Mouse (Mus musculus) cerebellum, adult 2 months (tissue): ENCODE results near the gene Olfr1359. TPM values are rescaled to one million over a fixed set of nuclear protein-coding genes. Genes with fewer than 3 reads are reported as not detected.
"Not testable (repeated sequence)": the region's sequence is repeated elsewhere in the genome, so short reads cannot be mapped to it uniquely, and the experiment has no call there.

Experiments used
- DNase-seq, 2 experiments: peaks; one replicate each; pipeline ENCODE4 v3.0.0; 2021
- H3K27ac ChIP-seq: fragments of 200-500 bp; 2 replicates; pipeline ENCODE4 v1.5.1; 2012; ENCODE audit warnings: low read length, control low read depth, inconsistent platforms; ENCODE audit not compliant: insufficient read depth
- H3K27me3 ChIP-seq: fragments of 200-500 bp; 2 replicates; pipeline ENCODE4 v1.6.1; 2012; ENCODE audit warnings: inconsistent platforms, mild to moderate bottlenecking, low read length, moderate library complexity; ENCODE audit not compliant: control insufficient read depth, insufficient read depth
- H3K4me1 ChIP-seq: fragments of 200-500 bp; 2 replicates; pipeline ENCODE4 v1.6.1; 2011; ENCODE audit warnings: low read length; ENCODE audit not compliant: control insufficient read depth, insufficient read depth
- H3K4me3 ChIP-seq: fragments of 200-500 bp; replicated peaks from 2 replicates; pipeline ENCODE3; 2011; ENCODE audit warnings: mild to moderate bottlenecking, low read depth, low read length, control low read depth; ENCODE audit not compliant: insufficient read depth
- CTCF ChIP-seq: fragments of 200-500 bp; IDR thresholded peaks from 2 replicates; pipeline ENCODE4 v1.5.1; 2011; ENCODE audit warnings: low read depth, mild to moderate bottlenecking, control low read depth, low read length, moderate library complexity, borderline replicate concordance; ENCODE audit not compliant: insufficient read depth
- POLR2A ChIP-seq: fragments of 200-500 bp; IDR thresholded peaks from 2 replicates; pipeline ENCODE4 v1.6.1; 2011; ENCODE audit warnings: low read length, control low read depth, borderline replicate concordance; ENCODE audit not compliant: insufficient read depth
- WGBS: fragments of 180-500 bp; shearing (Covaris S2); methylation state at CpG from one replicate; pipeline ENCODE4 v1.1.7; 2018; 5-methylcytosine and 5-hydroxymethylcytosine counted together
- polyA plus RNA-seq: library from polyadenylated mRNA; depleted of rRNA; stranded (reverse); fragments of >200 nt; gene quantifications from 2 replicates; pipeline ENCODE4 v1.2.3, GENCODE M21; 2012

Gene Olfr1359
- polyA plus RNA-seq, 1 experiment = not detected

DNA sequence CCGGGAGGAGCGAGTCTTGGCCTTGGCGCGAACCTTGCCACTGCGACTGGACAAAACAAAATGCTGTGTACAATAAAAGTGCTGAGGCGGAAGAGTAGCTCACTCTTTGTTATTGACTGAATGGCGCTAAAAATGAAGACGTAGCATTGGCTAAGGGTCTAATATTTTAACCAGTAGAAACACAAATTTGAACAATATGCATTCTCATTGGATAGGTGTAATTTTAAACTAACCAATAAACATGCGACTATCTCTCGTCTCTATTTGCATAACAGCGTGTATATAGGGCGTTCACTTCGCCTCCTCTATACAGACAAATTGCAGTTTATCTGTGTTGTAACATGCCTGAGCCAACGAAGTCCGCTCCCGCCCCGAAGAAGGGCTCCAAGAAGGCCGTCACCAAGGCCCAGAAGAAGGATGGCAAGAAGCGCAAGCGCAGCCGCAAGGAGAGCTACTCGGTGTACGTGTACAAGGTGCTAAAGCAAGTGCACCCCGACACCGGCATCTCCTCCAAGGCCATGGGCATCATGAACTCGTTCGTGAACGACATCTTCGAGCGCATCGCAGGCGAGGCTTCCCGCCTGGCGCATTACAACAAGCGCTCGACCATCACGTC, 24.0 kb downstream of the Olfr1359 start, which contains the start of gene Hist1h2bm:
TSS of gene Hist1h2bm (plus strand) at position 288 of the 616 bp plus-strand sequence.
- peak within 1 kb of the TSS; percentile 51 for H3K4me3 ChIP-seq
- WGBS = under 1% methylated on average over 37 of the region's 37 CpGs

GRCm38 (mm10) chr13:21722373-21722925, 24.5 kb downstream of the Olfr1359 start:
- 4% methylated on average over 11 of the region's 11 CpGs for WGBS
- H3K27me3 ChIP-seq = no peaks in the 10 kb centered on the region
- H3K4me1 ChIP-seq = no peaks in the 10 kb centered on the region
- H3K4me3 ChIP-seq = peak overlapping the region; percentile 51
- TF ChIP-seq POLR2A = no peak
- TF ChIP-seq CTCF = no peak
- H3K27ac ChIP-seq = no peak overlapping the region
- DNase-seq = peak in 1 of 2 experiments; percentile 18

More for the DNA sequence above, 24.0 kb downstream of the Olfr1359 start, which contains the start of gene Hist1h2bm:
- H3K27me3 ChIP-seq, H3K27ac ChIP-seq, H3K4me1 ChIP-seq: not testable (repeated sequence)
- peak; percentile 70 to 84 for DNase-seq
- peak; percentile 47; the same call in 1 of the 2 replicates for TF ChIP-seq POLR2A

DNA sequence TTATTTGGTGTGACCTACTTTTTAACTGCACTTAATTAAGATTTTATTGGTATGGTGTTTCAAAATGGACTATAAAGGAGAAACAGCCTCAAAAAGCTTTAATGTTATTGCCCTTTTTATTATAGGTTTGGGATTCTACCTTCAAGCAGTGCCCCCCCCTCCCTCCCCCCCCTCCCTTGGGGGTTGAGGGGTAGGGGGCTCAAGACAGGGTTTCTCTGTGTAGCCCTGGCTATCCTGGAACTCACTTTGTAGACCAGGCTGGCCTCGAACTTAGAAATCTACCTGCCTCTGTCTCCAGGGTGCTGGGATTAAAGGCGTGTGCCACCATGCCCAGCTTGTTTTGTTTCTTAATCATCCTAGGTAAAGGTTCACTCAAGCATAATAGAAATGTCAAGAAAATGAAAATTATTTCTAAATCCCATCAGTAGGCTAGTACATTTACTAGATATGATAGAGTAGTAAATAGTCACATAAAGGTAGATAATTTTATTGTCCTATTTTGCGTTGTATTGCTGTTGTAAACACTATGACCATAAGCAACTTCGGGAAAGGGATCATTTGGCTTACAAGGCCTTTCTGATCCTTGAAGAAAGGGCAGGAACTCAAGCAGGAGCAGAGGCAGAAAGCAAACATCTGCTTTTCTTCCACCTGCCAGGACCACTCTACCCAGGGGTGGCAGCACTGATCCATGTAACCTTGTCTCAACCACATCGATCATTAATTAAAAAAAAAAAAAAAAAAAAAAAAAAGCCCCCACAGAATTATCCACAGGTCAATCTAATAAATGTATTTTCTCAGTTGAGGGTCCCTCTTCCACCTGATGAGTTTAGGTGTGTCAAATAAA, 25.3 kb downstream of the Olfr1359 start:
- no peaks in the 10 kb centered on the region for H3K4me1 ChIP-seq
- TF ChIP-seq POLR2A (no peak), CTCF (no peak)
- no peaks in the 10 kb centered on the region for H3K27me3 ChIP-seq
- no peak overlapping the region for H3K4me3 ChIP-seq
- H3K27ac ChIP-seq = no peak overlapping the region
- 44% methylated on average over 5 of the region's 5 CpGs for WGBS
- DNase-seq = no peak

DNA sequence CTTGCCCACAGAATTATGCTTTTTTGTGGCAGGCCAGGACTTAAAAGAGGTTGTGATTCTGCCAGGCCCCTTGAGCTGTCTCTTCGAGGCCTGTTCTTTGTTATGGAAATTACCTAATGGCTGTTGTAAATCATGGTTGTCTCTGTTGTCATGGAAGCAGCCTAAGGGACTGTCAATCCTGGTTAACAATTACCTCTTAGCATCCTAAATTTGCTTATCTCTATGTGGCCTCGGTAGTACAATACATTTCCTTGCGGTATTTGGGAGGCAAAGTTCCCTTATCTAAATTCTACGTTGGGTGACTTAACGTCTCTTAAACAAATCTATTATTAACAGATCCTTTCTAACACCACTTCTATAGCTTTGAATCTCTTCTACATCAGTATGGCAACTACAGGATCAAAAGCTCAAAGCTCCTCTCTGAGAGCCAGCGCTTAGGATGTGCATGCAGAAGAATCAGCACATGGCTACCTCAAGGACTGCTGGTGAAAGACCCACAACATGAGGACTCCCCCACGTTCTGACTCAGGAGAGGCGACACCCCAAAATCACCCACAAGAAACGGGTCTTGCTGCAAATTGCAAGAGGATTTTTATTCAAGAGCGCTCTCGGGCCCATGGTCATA, 30.1 kb downstream of the Olfr1359 start:
- no peak overlapping the region for H3K4me3 ChIP-seq
- no peaks in the 10 kb centered on the region for H3K4me1 ChIP-seq
- H3K27me3 ChIP-seq = no peaks in the 10 kb centered on the region
- DNase-seq = no peak
- TF ChIP-seq POLR2A (no peak), CTCF (no peak)
- WGBS = 53% methylated on average over 11 of the region's 11 CpGs
- no peak overlapping the region for H3K27ac ChIP-seq

DNA sequence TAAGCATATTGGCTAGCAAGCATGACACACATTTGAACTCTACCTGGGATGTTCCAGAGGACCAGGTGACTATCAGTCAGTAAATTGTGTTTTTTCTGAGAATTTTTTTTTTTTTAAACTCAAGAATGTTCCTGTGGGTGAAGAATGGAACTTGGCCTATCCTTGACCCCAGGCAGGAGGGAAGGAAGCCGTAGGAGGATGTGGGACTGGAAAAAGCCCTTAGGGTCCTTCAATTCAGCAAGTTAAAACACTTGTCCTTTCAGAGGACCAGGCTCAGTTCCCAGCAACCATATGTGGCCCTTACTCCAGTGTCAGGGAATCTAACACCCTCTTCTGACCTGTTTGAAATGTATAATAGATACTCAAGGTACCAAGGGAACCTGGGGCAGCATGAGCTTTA, 31.6 kb downstream of the Olfr1359 start:
- TF ChIP-seq CTCF (no peak), POLR2A (no peak)
- WGBS = 68% methylated on average over 1 of the region's 1 CpGs
- Histone ChIP-seq H3K27me3 (no peaks in the 10 kb centered on the region; the same call in 1 of the 2 replicates), H3K4me3 (no peak overlapping the region), H3K4me1 (no peaks in the 10 kb centered on the region), H3K27ac (no peak overlapping the region)
- DNase-seq = no peak

DNA sequence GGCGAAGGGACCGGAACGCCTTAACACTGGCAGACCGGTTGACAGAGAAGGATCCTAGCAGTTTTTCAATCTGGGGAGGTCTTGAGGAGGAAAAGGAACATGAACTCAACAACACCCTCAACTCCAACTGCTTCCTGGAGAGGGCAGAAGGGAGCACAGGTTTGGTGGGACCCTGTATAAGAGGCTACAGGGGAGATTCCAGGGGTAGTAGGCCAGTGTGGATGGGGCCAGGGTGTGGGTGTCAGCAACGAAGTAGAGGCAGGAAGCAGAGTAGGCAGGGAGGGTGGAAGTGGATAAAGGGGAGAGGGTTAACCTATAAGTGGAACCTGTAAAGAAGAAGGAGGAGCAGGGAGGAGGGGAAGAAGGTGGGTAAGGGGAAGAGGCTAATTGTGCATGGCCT, 35.6 kb downstream of the Olfr1359 start:
- TF ChIP-seq CTCF (no peak), POLR2A (no peak)
- Histone ChIP-seq H3K27me3 (no peaks in the 10 kb centered on the region; the same call in 1 of the 2 replicates), H3K4me1 (no peaks in the 10 kb centered on the region), H3K27ac (no peak overlapping the region), H3K4me3 (no peak overlapping the region)
- DNase-seq = no peak
- WGBS = 84% methylated on average over 5 of the region's 5 CpGs

GRCm38 (mm10) chr13:21734010-21734905, 36.3 kb downstream of the Olfr1359 start:
- TF ChIP-seq CTCF (peak; percentile 84), POLR2A (no peak)

More at GRCm38 (mm10) chr13:21734010-21734905, 36.3 kb downstream of the Olfr1359 start:
- Histone ChIP-seq H3K4me1 (no peaks in the 10 kb centered on the region), H3K4me3 (peak overlapping the region; percentile 35), H3K27ac (no peak overlapping the region), H3K27me3 (no peaks in the 10 kb centered on the region; the same call in 1 of the 2 replicates)
- under 1% methylated on average over 21 of the region's 21 CpGs for WGBS
- peak; percentile 75 to 85 for DNase-seq
